Mouse (Mus musculus) kidney, postnatal 0 days (tissue): ENCODE results near the gene Foxa1. TPM values are rescaled to one million over a fixed set of nuclear protein-coding genes. Genes with fewer than 3 reads are reported as not detected.

Source experiments
- ATAC-seq: fragments of 200-750 bp; cut with Nextera tagmentation; replicated peaks from 2 replicates; pipeline ENCODE4 v1.8.0; 2017; ENCODE audit warnings: low read depth, moderate number of reproducible peaks, moderate TSS enrichment, moderate library complexity; ENCODE audit not compliant: low FRiP score
- DNase-seq: peaks from one replicate; pipeline ENCODE4 v3.0.0-alpha.2; 2016; ENCODE audit warnings: low spot score
- H3K27ac ChIP-seq: fragments of 300-500 bp; sonication (generic); 2 replicates; pipeline ENCODE4 v1.5.1; 2014; ENCODE audit warnings: mild to moderate bottlenecking
- H3K27me3 ChIP-seq: fragments of 300-500 bp; sonication (generic); 2 replicates; pipeline ENCODE4 v1.6.1; 2014; ENCODE audit warnings: low read length, mixed read lengths; ENCODE audit not compliant: insufficient read depth
- H3K36me3 ChIP-seq: fragments of 300-500 bp; sonication (generic); 2 replicates; pipeline ENCODE4 v1.6.1; 2014; ENCODE audit warnings: low read length, mixed read lengths; ENCODE audit not compliant: insufficient read depth
- H3K4me1 ChIP-seq: fragments of 300-500 bp; sonication (generic); replicated peaks from 2 replicates; pipeline ENCODE4 v1.6.1; 2014; ENCODE audit warnings: antibody characterized with exemption, low read length, mixed read lengths; ENCODE audit not compliant: insufficient read depth
- H3K4me2 ChIP-seq: fragments of 300-500 bp; sonication (generic); 2 replicates; pipeline ENCODE4 v1.6.1; 2014; ENCODE audit warnings: mild to moderate bottlenecking, low read length, moderate library complexity, mixed read lengths
- H3K4me3 ChIP-seq: fragments of 300-500 bp; sonication (generic); replicated peaks from 2 replicates; pipeline ENCODE4 v1.5.1; 2014; ENCODE audit warnings: low read depth, low read length
- H3K9ac ChIP-seq: fragments of 300-500 bp; sonication (generic); 2 replicates; pipeline ENCODE4 v1.6.1; 2014; ENCODE audit warnings: low read depth, low read length
- H3K9me3 ChIP-seq: fragments of 300-500 bp; sonication (generic); replicated peaks from 2 replicates; pipeline ENCODE4 v1.6.1; 2016; ENCODE audit warnings: low read length, inconsistent platforms, mixed read lengths
- CTCF ChIP-seq: IDR thresholded peaks from 2 replicates; pipeline ENCODE4 v1.5.1; 2016; ENCODE audit warnings: antibody characterized with exemption, low read depth, mild to moderate bottlenecking, moderate library complexity
- WGBS: fragments of 180-500 bp; shearing (Covaris S2); extraction: QIAGEN DNeasy Blood & Tissue Kit; methylation state at CpG from one replicate; pipeline ENCODE4 v1.1.7; 2014; 5-methylcytosine and 5-hydroxymethylcytosine counted together
- polyA plus RNA-seq: library from polyadenylated mRNA; unstranded; fragments of >200 nt; fragmentation: Nextera tagmentation; extraction: Ambion mirVana; gene quantifications from 2 replicates; pipeline ENCODE4 v1.2.1, GENCODE M21; 2015

Foxa1 gene
- polyA plus RNA-seq, 1 experiment from 2014 or later, result 1.7 TPM

- H3K36me3 ChIP-seq, result no peaks in the 10 kb centered on the region
- H3K27ac ChIP-seq, result no peak overlapping the region
- no peaks in the 10 kb centered on the region for H3K9me3 ChIP-seq
- H3K4me3 ChIP-seq, result peak overlapping the region; percentile 13; the same call in 1 of the 2 replicates
- no peak; the same call in 1 of the 2 replicates for ATAC-seq
- DNase-seq, result no peak
- no peak overlapping the region for H3K9ac ChIP-seq
- TF ChIP-seq CTCF, result peak; percentile 39
- peaks cover 8% of the 10 kb centered on the region for H3K4me1 ChIP-seq
- peaks cover 68% of the 10 kb centered on the region for H3K27me3 ChIP-seq
- H3K4me2 ChIP-seq, result no peak overlapping the region
- WGBS, result 6% methylated on average over 45 of the region's 46 CpGs
These were observed 4.6 kb downstream of the Foxa1 start for GRCm38 (mm10) chr12:57541931-57542745.

- H3K27me3 ChIP-seq, result peaks cover 66% of the 10 kb centered on the region
- no peak overlapping the region for H3K4me3 ChIP-seq
These were observed 5.6 kb downstream of the Foxa1 start for GRCm38 (mm10) chr12:57541118-57541517.

GRCm38 (mm10) chr12:57539551-57539985 is 7.1 kb downstream of the Foxa1 start:
- no peak for ATAC-seq
- H3K9ac ChIP-seq, result no peak overlapping the region

More at GRCm38 (mm10) chr12:57541118-57541517, 5.6 kb downstream of the Foxa1 start:
- H3K4me1 ChIP-seq, result peaks cover 8% of the 10 kb centered on the region
- TF ChIP-seq CTCF, result no peak
- WGBS, result 4% methylated on average over 6 of the region's 6 CpGs
- no peak overlapping the region for H3K9ac ChIP-seq
- ATAC-seq (no peak), DNase-seq (no peak)
- H3K9me3 ChIP-seq, result no peaks in the 10 kb centered on the region
- H3K4me2 ChIP-seq, result no peak overlapping the region
- no peak overlapping the region for H3K27ac ChIP-seq
- H3K36me3 ChIP-seq, result no peaks in the 10 kb centered on the region

GRCm38 (mm10) chr12:57538588-57539550 is 7.8 kb downstream of the Foxa1 start:
- Histone ChIP-seq H3K9ac (no peak overlapping the region), H3K36me3 (no peaks in the 10 kb centered on the region), H3K4me3 (peak overlapping the region; percentile 13), H3K27ac (no peak overlapping the region), H3K4me2 (peak overlapping the region; percentile 43), H3K9me3 (no peaks in the 10 kb centered on the region), H3K27me3 (peaks cover 77% of the 10 kb centered on the region), H3K4me1 (no peaks in the 10 kb centered on the region; the same call in 1 of the 2 replicates)
- no peak for TF ChIP-seq CTCF
- ATAC-seq (no peak), DNase-seq (no peak)
- 1% methylated on average over 63 of the region's 63 CpGs for WGBS

More at GRCm38 (mm10) chr12:57539551-57539985, 7.1 kb downstream of the Foxa1 start:
- Histone ChIP-seq H3K4me1 (no peaks in the 10 kb centered on the region; the same call in 1 of the 2 replicates), H3K4me3 (0 out of 2 replicates have a peak overlapping the region, but pooled peaks have one; percentile 13), H3K36me3 (no peaks in the 10 kb centered on the region), H3K4me2 (no peak overlapping the region), H3K27me3 (peaks cover 73% of the 10 kb centered on the region), H3K9me3 (no peaks in the 10 kb centered on the region), H3K27ac (no peak overlapping the region)
- no peak for TF ChIP-seq CTCF
- WGBS, result 1% methylated on average over 10 of the region's 10 CpGs
- DNase-seq, result no peak

- no peak for ATAC-seq
- Histone ChIP-seq H3K27ac (no peak overlapping the region), H3K9me3 (no peaks in the 10 kb centered on the region), H3K27me3 (peaks cover 77% of the 10 kb centered on the region), H3K4me3 (peak overlapping the region; percentile 13), H3K4me1 (no peaks in the 10 kb centered on the region; the same call in 1 of the 2 replicates), H3K36me3 (no peaks in the 10 kb centered on the region), H3K4me2 (peak overlapping the region; percentile 43), H3K9ac (no peak overlapping the region)
- DNase-seq, result no peak
- no peak for TF ChIP-seq CTCF
- WGBS, result 2% methylated on average over 21 of the region's 21 CpGs
These were observed 8.7 kb downstream of the Foxa1 start for GRCm38 (mm10) chr12:57537791-57538587.
